Mouse (Mus musculus) heart, embryonic 13.5 days (tissue): Measurements from ENCODE around the gene Sh3glb2. TPM values are rescaled to one million over a fixed set of nuclear protein-coding genes. Genes with fewer than 3 reads are reported as not detected.

Experiments used
- ATAC-seq: fragments of 200-750 bp; cut with Nextera tagmentation; 2 replicates; pipeline ENCODE4 v1.8.0; 2017; ENCODE audit warnings: moderate TSS enrichment; ENCODE audit not compliant: insufficient number of reproducible peaks, low FRiP score, low TSS enrichment; ENCODE audit errors: extremely low read depth
- H3K27ac ChIP-seq: fragments of 300-500 bp; sonication (generic); replicated peaks from 2 replicates; pipeline ENCODE4 v1.5.1; 2015; ENCODE audit warnings: moderate library complexity, mild to moderate bottlenecking, inconsistent platforms
- H3K27me3 ChIP-seq: fragments of 300-500 bp; sonication (generic); replicated peaks from 2 replicates; pipeline ENCODE4 v1.6.1; 2015; ENCODE audit warnings: mild to moderate bottlenecking, inconsistent platforms
- H3K36me3 ChIP-seq: fragments of 300-500 bp; sonication (generic); 2 replicates; pipeline ENCODE4 v1.6.1; 2015; ENCODE audit warnings: mild to moderate bottlenecking, inconsistent platforms
- H3K4me1 ChIP-seq: fragments of 300-500 bp; sonication (generic); 2 replicates; pipeline ENCODE4 v1.6.1; 2015; ENCODE audit warnings: inconsistent platforms
- H3K4me2 ChIP-seq: fragments of 300-500 bp; sonication (generic); 2 replicates; pipeline ENCODE4 v1.6.1; 2015; ENCODE audit warnings: inconsistent platforms, mild to moderate bottlenecking, moderate library complexity
- H3K4me3 ChIP-seq: fragments of 300-500 bp; sonication (generic); 2 replicates; pipeline ENCODE4 v1.5.1; 2015; ENCODE audit warnings: moderate library complexity, mild to moderate bottlenecking, inconsistent platforms
- H3K9ac ChIP-seq: fragments of 300-500 bp; sonication (generic); 2 replicates; pipeline ENCODE4 v1.6.1; 2015; ENCODE audit warnings: inconsistent platforms, mild to moderate bottlenecking, moderate library complexity
- H3K9me3 ChIP-seq: fragments of 300-500 bp; sonication (generic); 2 replicates; pipeline ENCODE4 v1.6.1; 2016; ENCODE audit warnings: inconsistent platforms
- WGBS: fragments of 180-500 bp; shearing (Covaris S2); methylation state at CpG from one replicate; pipeline ENCODE4 v1.1.7; 2015; ENCODE audit warnings: mixed read lengths; 5-methylcytosine and 5-hydroxymethylcytosine counted together
- polyA plus RNA-seq: library from polyadenylated mRNA; unstranded; fragments of >200 nt; fragmentation: Nextera tagmentation; extraction: Ambion mirVana; gene quantifications from 2 replicates; pipeline ENCODE4 v1.2.1, GENCODE M21; 2015

The Sh3glb2 gene
- 122 and 124 TPM in 2 replicates for polyA plus RNA-seq

DNA sequence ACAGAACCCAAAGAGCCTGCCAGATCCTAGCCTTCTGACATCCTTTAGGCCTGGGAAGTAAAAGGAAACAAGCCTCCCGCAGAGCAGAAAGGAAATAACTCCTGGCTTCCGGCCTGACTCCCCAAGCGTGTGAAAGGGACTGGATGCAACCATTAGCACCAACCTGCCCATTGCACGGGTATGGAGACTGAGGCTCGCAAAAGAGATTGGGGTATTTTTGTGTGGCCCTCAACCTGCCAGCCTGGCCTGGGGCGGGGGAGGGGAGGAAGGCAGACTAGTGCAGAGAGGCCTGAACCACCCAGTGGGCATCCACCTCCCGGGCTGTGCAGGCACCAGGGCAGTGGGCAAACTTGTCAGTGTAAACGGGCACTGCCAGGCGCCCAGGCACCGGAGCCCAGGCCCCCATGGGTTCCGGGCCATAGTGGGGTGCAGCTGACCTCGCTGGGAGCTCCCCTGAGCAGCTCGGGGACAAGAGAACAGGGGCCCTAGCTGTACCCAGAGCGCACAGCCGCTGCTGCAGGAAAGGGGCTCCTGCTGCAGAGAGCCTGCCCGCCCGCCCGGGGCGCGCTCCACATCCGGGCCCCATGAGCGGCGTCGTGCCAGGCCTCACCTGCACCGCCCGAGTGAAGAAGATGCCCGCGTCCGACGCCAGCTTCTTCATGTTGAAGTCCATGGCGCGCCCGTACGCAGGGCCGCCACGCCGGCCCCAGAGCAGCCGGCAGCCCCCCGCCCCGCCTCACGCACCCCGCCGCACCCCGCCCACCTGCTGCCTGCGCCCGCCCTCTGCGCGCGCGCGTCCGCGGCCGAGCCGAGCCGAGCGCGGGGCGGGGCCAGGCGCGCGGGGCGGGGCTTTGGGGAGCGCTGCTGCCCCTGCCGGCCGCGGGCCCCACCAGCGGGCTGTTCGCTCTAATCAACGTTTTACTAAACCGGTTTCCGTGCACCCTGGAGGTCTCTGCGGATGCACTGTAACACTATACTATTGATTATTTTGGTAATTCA, at the start of gene Sh3glb2:
TSS of gene Sh3glb2 (minus strand) at position 805 of the 999 bp plus-strand sequence.
- peak within 1 kb of the TSS; percentile 79 for H3K4me2 ChIP-seq
- 2% methylated on average over 61 of the region's 73 CpGs for WGBS
- H3K27me3 ChIP-seq, result no peaks in the 10 kb centered on the region
- H3K27ac ChIP-seq, result peak within 1 kb of the TSS; percentile 79
- H3K4me3 ChIP-seq, result peak within 1 kb of the TSS; percentile 89
- H3K9me3 ChIP-seq, result no peaks in the 10 kb centered on the region
- ATAC-seq, result peak; percentile 47
- H3K4me1 ChIP-seq, result peaks cover 46% of the 10 kb centered on the region
- peak within 1 kb of the TSS; percentile 88 for H3K9ac ChIP-seq
- peaks cover 14% of the 10 kb centered on the region for H3K36me3 ChIP-seq

DNA sequence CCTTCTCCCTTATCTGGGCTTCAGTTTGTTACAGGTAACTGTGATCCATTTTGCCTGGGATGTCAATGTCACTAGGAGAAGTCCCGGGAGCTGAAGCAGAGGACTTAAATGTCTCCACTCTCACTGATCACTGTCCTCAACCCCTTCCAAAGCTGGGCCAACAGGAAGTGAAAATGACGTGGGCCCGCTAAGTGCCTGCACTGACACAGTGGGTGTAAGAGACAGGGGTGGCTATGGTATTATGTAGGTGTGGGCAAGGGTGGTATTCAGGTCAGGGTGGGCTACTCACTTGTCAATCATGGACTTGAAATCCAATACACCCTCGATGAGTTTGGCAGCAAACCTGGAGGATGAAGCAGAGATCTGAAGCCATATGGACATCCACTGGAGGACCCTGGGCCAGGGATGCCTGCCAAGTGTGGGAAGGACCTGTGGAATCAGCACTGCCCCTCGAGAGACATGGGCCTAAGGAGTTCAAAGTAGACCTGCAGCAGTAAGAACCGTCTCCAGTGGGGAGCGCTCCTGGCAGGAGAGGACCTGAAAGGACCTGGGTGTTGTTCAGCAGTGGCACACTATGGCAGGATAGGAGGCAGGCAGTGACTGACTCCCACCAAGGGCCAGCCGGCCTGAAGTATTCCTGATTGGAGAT, 49.4 kb upstream of the Sh3glb2 start:
- no peaks in the 10 kb centered on the region for H3K27me3 ChIP-seq
- 0 out of 2 replicates have a peak overlapping the region, but pooled peaks have one; percentile 26 for H3K27ac ChIP-seq
- H3K4me2 ChIP-seq, result no peak overlapping the region
- peaks cover 86% of the 10 kb centered on the region for H3K36me3 ChIP-seq
- ATAC-seq, result no peak
- H3K9me3 ChIP-seq, result no peaks in the 10 kb centered on the region
- H3K4me1 ChIP-seq, result peaks cover 19% of the 10 kb centered on the region
- WGBS, result 77% methylated on average over 8 of the region's 8 CpGs
- no peak overlapping the region for H3K9ac ChIP-seq
- no peak overlapping the region for H3K4me3 ChIP-seq

DNA sequence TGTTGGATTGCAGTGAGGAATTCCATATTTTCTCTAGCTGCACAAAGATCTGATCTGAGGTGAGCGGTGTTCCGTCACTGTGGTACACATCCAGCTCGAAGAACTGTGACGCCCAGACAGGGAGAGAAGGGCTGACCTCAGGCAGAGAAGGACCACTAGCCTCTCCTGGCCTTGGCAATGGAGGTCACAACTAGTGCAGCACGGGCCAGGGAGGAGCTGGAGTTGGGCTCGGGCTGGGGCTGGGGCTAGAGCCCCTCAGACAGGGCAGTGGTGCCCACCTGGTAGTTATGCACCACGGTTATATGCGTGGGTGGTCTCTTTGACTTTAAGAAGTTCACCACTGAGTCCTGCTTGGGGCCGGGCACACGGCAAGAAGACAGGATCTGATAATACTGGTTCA, 48.6 kb upstream of the Sh3glb2 start:
- Histone ChIP-seq H3K4me2 (no peak overlapping the region), H3K4me3 (no peak overlapping the region), H3K27me3 (no peaks in the 10 kb centered on the region), H3K27ac (no peak overlapping the region), H3K36me3 (peaks cover 91% of the 10 kb centered on the region), H3K9me3 (no peaks in the 10 kb centered on the region), H3K9ac (no peak overlapping the region), H3K4me1 (peaks cover 19% of the 10 kb centered on the region)
- WGBS, result 82% methylated on average over 10 of the region's 10 CpGs
- ATAC-seq, result no peak

DNA sequence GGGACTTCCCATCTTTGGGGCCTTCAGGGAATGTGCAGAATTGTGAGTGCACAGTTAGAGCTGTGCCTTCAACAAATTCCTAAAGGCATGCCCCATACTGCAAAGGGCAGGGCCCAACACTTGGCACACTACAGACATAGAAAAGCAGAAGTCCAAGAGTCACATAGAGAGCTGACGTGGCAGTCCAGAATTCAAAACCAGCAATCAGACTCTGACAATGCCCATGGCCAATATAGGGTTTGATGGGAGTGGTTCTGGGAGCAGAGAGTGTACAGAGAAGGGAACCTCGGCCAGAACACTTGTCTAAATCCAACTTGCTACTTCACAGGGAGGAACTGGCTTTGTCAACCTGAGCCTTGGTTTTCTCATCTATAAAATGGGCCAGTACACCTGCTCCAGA, 48.1 kb upstream of the Sh3glb2 start:
- Histone ChIP-seq H3K27me3 (no peaks in the 10 kb centered on the region), H3K9ac (no peak overlapping the region), H3K4me1 (peaks cover 19% of the 10 kb centered on the region), H3K36me3 (peaks cover 91% of the 10 kb centered on the region), H3K9me3 (no peaks in the 10 kb centered on the region), H3K27ac (no peak overlapping the region), H3K4me3 (no peak overlapping the region), H3K4me2 (no peak overlapping the region)
- no peak for ATAC-seq
- WGBS, result 90% methylated on average over 2 of the region's 2 CpGs

DNA sequence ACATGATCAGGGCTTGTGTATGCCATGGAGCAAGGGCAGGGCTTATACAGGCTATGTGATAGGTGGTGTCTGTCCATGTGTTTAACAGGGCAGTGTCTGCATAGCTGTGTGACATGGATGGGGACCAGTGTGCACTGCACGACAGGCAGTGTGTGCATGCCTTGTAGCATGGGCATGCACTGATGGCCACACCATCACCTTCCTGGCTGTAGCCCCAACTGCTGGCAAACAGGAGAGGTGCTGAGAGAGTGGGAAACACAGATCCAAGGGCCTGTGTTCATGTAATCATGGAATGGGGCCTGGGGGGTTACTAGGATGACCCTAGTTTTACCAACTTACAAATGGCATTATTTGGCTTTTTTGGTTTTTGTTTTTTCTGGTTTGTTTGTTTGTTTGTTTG, 44.7 kb upstream of the Sh3glb2 start:
- Histone ChIP-seq H3K36me3 (peaks cover 99% of the 10 kb centered on the region), H3K9me3 (no peaks in the 10 kb centered on the region), H3K4me1 (peaks cover 15% of the 10 kb centered on the region; the same call in 1 of the 2 replicates), H3K4me2 (no peak overlapping the region), H3K9ac (no peak overlapping the region), H3K27ac (no peak overlapping the region), H3K4me3 (no peak overlapping the region), H3K27me3 (no peaks in the 10 kb centered on the region)
- WGBS, result 81% methylated on average over 1 of the region's 1 CpGs
- ATAC-seq, result no peak

DNA sequence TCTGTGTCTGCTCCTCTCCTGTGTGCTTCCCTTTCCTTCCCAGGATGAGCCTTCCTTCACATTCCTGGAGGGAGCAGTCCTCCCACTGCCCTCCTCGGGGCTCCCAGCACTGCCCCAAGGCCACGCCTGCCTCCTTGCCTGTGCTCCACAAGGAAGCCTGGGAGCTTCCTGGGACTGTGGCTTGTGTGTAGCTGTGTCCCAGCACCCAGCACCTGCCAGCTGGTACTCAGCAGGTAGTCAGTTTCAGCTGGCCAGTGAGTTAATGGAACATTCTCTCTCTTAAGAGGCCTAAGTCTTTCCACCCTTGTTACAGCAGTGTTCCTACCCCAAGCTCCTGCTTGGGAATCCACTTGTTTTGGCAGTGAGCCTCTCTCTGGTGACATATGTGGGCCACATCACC, 43.7 kb upstream of the Sh3glb2 start:
- Histone ChIP-seq H3K27me3 (no peaks in the 10 kb centered on the region), H3K4me3 (no peak overlapping the region), H3K9ac (no peak overlapping the region; the same call in 1 of the 2 replicates), H3K4me1 (peaks cover 14% of the 10 kb centered on the region; the same call in 1 of the 2 replicates), H3K36me3 (peaks cover 99% of the 10 kb centered on the region), H3K9me3 (no peaks in the 10 kb centered on the region), H3K4me2 (no peak overlapping the region), H3K27ac (no peak overlapping the region)
- no peak for ATAC-seq
- WGBS, result 66% methylated on average over 2 of the region's 2 CpGs

DNA sequence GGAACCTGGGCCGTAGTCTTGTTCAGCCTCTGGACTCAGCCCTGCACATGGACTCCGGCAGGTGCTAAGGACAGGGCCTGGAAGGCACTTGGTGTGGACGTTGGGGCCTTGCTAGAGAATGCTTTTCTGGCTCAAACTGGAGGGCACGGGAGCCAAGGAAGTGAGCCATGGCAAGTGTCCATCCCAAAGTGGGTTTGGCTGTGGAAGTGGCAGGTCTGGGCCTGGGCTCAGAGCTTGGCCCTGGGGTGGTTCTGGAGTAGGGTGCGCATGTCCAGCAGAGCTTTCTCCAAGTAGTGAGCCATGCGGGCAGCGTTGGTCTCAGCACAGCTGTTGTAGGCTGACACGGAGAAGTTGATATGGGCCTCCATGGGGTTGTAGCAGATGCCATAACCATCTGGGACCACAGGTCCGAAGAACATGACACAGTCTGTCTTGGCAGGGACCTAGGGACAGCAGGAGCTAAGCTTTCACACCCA, 43.3 kb upstream of the Sh3glb2 start:
- H3K4me1 ChIP-seq, result peaks cover 14% of the 10 kb centered on the region; the same call in 1 of the 2 replicates
- H3K4me2 ChIP-seq, result no peak overlapping the region
- ATAC-seq, result no peak
- H3K9me3 ChIP-seq, result no peaks in the 10 kb centered on the region
- H3K9ac ChIP-seq, result no peak overlapping the region
- H3K4me3 ChIP-seq, result no peak overlapping the region
- H3K27ac ChIP-seq, result no peak overlapping the region
- WGBS, result 87% methylated on average over 9 of the region's 9 CpGs
- peaks cover 99% of the 10 kb centered on the region for H3K36me3 ChIP-seq
- H3K27me3 ChIP-seq, result no peaks in the 10 kb centered on the region

DNA sequence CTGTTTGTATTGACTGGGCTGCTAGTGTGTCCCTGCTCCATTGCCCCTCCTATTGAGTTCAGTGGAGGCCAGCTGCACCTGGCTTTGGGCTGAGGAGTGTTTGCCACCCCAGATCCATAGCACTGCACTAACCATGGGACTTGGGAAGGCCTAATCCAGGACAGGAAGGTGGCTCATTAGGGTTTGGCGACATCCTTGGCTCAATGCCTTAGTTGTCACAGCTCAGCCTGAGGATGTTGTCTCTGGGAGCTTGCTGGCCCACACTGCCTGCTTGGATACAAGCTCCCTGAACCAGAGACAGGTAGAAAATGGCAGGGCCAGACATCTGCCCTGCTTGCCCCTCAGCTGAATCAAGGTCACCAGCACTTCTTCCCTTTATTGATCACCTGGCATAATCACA, 42.4 kb upstream of the Sh3glb2 start:
- ATAC-seq, result no peak
- H3K4me1 ChIP-seq, result peaks cover 14% of the 10 kb centered on the region; the same call in 1 of the 2 replicates
- peaks cover 99% of the 10 kb centered on the region for H3K36me3 ChIP-seq
- no peak overlapping the region for H3K9ac ChIP-seq
- WGBS, result 79% methylated on average over 1 of the region's 1 CpGs
- H3K4me2 ChIP-seq, result no peak overlapping the region
- H3K27ac ChIP-seq, result no peak overlapping the region
- no peaks in the 10 kb centered on the region for H3K27me3 ChIP-seq
- no peak overlapping the region for H3K4me3 ChIP-seq
- no peaks in the 10 kb centered on the region for H3K9me3 ChIP-seq

DNA sequence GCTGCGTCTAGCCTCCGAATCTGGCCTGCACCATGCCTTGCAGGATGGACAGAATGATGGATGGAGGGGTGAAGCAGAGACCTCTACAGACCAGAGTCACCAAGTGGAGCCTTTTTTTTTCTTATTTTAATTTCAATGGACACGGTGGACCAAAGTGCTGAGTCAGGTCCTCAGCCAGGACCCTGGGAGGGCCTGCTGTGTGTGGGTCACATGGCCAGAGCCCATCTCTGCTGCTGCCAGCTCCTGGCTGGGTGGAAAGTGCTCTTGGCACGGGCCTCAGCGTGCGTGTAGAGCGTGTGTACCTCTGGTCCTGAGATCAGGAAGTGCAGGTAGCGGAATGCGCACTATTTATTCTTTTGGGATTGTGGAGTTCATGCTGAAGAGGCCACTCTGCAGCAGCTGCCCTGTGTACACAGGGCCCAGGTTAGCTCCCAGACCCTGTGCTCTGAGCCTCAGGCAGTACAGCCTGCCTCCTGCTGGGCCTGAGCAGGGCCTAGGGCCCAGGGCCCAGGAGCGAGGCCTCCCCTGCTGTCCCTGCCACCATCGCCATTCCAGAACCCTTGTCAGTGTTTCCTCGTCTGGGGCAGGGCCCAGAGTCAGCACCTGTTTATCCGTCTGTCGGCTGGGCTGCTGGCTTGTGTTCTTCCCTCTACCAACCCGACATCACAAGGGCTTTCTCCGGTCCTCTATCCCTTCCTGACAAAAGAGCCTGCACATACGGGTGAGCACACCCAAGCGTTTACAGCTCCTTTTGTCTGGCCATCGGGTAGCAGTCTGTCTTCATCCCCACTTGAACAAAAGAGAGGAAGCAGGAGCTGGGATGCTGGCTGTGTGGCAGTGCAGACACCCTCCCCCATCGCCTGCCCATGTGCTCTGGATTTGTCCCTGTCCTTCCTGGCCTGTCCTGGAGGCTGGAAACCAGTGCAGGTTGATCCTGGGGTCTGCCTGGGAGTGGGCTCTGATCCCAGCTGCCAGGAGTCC, 40.3 kb upstream of the Sh3glb2 start:
- no peak overlapping the region for H3K4me2 ChIP-seq
- H3K9me3 ChIP-seq, result no peaks in the 10 kb centered on the region
- peaks cover 18% of the 10 kb centered on the region; the same call in 1 of the 2 replicates for H3K4me1 ChIP-seq
- H3K27ac ChIP-seq, result peak overlapping the region; percentile 62
- ATAC-seq, result no peak
- WGBS, result 65% methylated on average over 20 of the region's 20 CpGs
- peaks cover 88% of the 10 kb centered on the region for H3K36me3 ChIP-seq
- H3K27me3 ChIP-seq, result no peaks in the 10 kb centered on the region
- no peak overlapping the region for H3K4me3 ChIP-seq
- H3K9ac ChIP-seq, result peak overlapping the region; percentile 52; the same call in 1 of the 2 replicates

DNA sequence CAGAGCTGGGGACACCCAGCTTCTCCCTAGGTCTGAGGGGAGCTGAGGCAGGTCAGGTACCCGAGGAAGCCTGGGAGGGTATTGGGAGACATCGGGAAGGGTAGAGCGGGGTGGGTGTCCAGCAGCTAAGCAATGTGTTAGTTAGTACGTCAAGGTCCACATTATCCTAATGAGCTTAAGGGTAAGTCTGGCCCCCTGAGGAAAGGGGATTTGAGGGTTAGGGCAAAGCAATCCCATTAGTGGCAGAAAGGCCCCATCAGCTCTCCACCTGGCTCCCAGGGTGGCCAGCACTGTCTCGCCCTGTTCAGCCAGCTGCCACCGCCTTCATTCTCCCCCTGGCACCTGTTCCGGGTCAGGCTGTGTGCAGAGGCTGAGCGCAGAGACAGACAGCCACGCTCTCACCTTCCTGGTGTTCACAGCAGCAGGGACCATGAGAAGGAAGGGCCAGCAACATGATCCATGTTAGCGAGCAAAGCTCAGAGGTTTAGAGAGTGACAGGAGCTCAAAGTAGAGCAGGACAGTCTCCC, 38.9 kb upstream of the Sh3glb2 start:
- H3K4me2 ChIP-seq, result no peak overlapping the region
- H3K4me1 ChIP-seq, result peaks cover 32% of the 10 kb centered on the region
- H3K9ac ChIP-seq, result no peak overlapping the region
- WGBS, result 82% methylated on average over 10 of the region's 10 CpGs
- no peak overlapping the region for H3K4me3 ChIP-seq
- H3K36me3 ChIP-seq, result peaks cover 80% of the 10 kb centered on the region
- no peaks in the 10 kb centered on the region for H3K27me3 ChIP-seq
- ATAC-seq, result no peak
- no peak overlapping the region for H3K27ac ChIP-seq
- no peaks in the 10 kb centered on the region for H3K9me3 ChIP-seq
